Mouse (Mus musculus): ENCODE results near the gene Ovol3. TPM values are rescaled to one million over a fixed set of nuclear protein-coding genes. Genes with fewer than 3 reads are reported as not detected.

Gene Ovol3
- polyA plus RNA-seq, 1 experiment from 2014 or later = 0.19 TPM

DNA sequence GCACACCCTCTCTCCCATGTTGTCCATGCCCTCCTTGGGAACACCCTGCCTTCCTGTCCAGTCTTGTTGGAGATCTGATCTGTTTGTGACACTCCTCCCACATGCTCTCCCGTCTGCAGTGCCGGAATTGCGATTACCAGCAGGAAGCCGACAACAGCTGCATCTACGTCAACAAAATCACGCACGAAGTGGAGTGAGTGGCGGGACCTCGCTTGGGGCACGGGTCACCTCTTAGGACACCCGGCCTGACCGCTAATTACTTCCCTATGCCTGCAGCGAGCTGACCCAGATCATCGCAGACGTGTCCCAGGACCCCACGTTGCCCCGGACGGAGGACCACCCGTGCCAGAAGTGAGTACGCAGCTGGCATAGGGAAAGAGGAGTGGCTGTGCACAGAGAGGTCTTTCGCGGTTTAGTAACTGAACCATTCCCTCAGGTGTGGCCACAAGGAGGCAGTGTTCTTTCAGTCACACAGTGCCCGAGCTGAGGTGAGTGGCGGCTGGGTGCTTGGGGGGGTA lies 2.8 kb downstream of the Ovol3 start:
- peak; percentile 9; the same call in 1 of the 2 replicates for ATAC-seq (ENCODE audit: insufficient read depth, low FRiP score)
- 3% methylated on average over 24 of the region's 24 CpGs for WGBS
- H3K9me3 ChIP-seq (replicated peaks; ENCODE audit: control insufficient read depth, low read length) = no peaks in the 10 kb centered on the region
- no peaks in the 10 kb centered on the region for H3K36me3 ChIP-seq (ENCODE audit: control insufficient read depth, insufficient read depth, low read length)
- peak overlapping the region; percentile 84 for H3K9ac ChIP-seq (ENCODE audit: low read length)
- no peaks in the 10 kb centered on the region for H3K27me3 ChIP-seq (ENCODE audit: control insufficient read depth, insufficient read depth, low read length)
- H3K4me3 ChIP-seq (replicated peaks; ENCODE audit: low read length) = peak overlapping the region; percentile 83
- H3K4me2 ChIP-seq (ENCODE audit: low read depth, low read length) = peak overlapping the region; percentile 81
- H3K4me1 ChIP-seq (ENCODE audit: control insufficient read depth, insufficient read depth, low read length) = peaks cover 14% of the 10 kb centered on the region
- peak overlapping the region; percentile 97 for H3K27ac ChIP-seq (ENCODE audit: low read length)

DNA sequence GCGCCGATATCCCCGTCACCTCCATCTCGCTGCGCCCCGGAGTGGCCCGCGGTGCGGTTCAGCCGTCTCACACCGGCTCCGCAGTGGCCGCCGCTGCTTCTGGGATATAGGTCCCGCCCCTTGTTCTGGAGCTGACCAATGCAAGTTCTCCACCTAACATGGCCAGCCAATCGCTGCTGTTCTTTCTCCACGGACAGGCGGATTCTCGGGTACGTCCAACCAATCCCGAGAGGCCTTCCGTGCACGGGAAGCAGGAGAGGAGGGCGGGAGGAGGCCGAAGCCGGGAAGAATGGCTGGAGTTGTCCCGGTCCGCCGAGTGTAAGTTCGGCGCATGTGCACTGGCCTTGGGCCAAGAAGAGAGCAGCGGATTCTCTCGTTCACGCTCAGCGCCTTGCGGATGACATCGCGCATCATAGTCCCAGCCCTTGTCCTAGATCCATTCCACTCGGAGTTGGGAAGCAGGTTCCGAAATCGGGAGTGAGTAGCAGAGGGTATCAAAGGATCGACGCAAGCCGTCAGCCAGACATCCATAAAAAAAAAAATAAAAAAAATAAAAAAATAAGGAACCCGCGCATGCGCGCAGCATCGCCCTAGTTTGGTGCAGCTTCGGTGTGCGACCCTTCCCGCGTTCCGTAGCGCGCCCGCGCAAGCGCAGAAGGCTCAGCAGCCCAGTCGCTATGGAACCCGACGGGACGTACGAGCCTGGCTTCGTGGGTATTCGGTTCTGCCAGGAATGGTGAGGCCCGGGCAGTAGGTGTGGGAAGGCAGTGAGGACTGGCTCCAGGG lies 3.7 kb downstream of the Ovol3 start, which contains the start of the genes Polr2i and Tbcb:
TSS of gene Polr2i (plus strand) at position 280 of the 786 bp plus-strand sequence.
TSS of gene Tbcb (minus strand) at position 604 of the 786 bp plus-strand sequence.
- WGBS = under 1% methylated on average over 67 of the region's 67 CpGs
- ATAC-seq (ENCODE audit: insufficient read depth, low FRiP score) = peak; percentile 96
- peaks cover 14% of the 10 kb centered on the region for H3K4me1 ChIP-seq (ENCODE audit: control insufficient read depth, insufficient read depth, low read length)
- no peaks in the 10 kb centered on the region for H3K9me3 ChIP-seq (replicated peaks; ENCODE audit: control insufficient read depth, low read length)
- peak within 1 kb of the TSS; percentile 82 for H3K4me2 ChIP-seq (ENCODE audit: low read depth, low read length)
- H3K27me3 ChIP-seq (ENCODE audit: control insufficient read depth, insufficient read depth, low read length) = no peaks in the 10 kb centered on the region
- H3K9ac ChIP-seq (ENCODE audit: low read length) = peak within 1 kb of the TSS; percentile 84
- H3K36me3 ChIP-seq (ENCODE audit: control insufficient read depth, insufficient read depth, low read length) = peaks cover 4% of the 10 kb centered on the region; the same call in 1 of the 2 replicates
- H3K4me3 ChIP-seq (replicated peaks; ENCODE audit: low read length) = peak within 1 kb of the TSS; percentile 83
- H3K27ac ChIP-seq (ENCODE audit: low read length) = peak within 1 kb of the TSS; percentile 97

DNA sequence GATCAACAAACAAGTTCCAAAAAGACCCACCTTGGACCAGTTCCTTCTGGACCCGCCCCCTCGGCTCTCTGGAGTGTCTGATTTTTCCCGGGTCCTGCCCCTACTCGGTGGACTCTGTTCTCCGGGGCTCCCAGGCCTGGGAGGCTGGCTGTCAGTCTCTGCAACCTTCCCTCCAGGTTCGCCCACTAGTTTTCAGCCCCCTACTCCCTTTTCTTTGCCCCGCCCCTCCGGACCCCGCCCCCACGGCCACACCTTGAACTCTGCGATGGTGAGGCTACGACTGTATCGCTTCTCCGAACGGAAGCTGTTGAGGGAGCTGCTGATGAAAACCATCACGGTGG lies 4.2 kb downstream of the Ovol3 start:
- no peak overlapping the region; the same call in 1 of the 2 replicates for H3K27ac ChIP-seq (ENCODE audit: low read length)
- no peaks in the 10 kb centered on the region for H3K9me3 ChIP-seq (replicated peaks; ENCODE audit: control insufficient read depth, low read length)
- peak overlapping the region; percentile 81 for H3K9ac ChIP-seq (ENCODE audit: low read length)
- peak overlapping the region; percentile 82 for H3K4me2 ChIP-seq (ENCODE audit: low read depth, low read length)
- ATAC-seq (ENCODE audit: insufficient read depth, low FRiP score) = no peak
- no peaks in the 10 kb centered on the region for H3K27me3 ChIP-seq (ENCODE audit: control insufficient read depth, insufficient read depth, low read length)
- WGBS = 0% methylated on average over 16 of the region's 16 CpGs
- H3K36me3 ChIP-seq (ENCODE audit: control insufficient read depth, insufficient read depth, low read length) = peaks cover 9% of the 10 kb centered on the region; the same call in 1 of the 2 replicates
- H3K4me3 ChIP-seq (replicated peaks; ENCODE audit: low read length) = peak overlapping the region; percentile 83
- peaks cover 14% of the 10 kb centered on the region for H3K4me1 ChIP-seq (ENCODE audit: control insufficient read depth, insufficient read depth, low read length)

DNA sequence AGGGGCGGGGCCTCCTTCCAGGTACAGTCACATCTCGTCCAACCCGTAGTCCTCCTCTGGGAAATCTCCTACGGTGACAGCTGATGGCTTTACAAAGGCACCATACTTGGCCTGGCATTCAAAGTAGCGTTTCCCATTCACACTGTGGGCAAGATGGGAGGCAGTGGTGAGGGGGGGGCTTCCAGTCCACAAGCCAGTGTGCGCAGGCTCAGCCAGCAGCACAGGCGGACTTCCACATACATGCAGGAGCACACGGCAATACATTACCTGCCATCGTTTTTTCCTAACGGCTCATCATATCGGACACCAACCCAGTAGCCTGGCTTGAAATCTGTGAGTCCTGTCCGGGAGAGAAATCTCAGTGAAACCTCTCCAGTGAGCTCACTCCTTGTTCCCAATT lies 11.3 kb downstream of the Ovol3 start:
- WGBS = 91% methylated on average over 12 of the region's 12 CpGs
- Histone ChIP-seq H3K27me3 (ENCODE audit: control insufficient read depth, insufficient read depth, low read length) (no peaks in the 10 kb centered on the region), H3K4me2 (ENCODE audit: low read depth, low read length) (no peak overlapping the region), H3K4me1 (ENCODE audit: control insufficient read depth, insufficient read depth, low read length) (0 out of 2 replicates have a peak, but pooled peaks cover 6% of the 10 kb centered on the region), H3K36me3 (ENCODE audit: control insufficient read depth, insufficient read depth, low read length) (peaks cover 28% of the 10 kb centered on the region), H3K9me3 (replicated peaks; ENCODE audit: control insufficient read depth, low read length) (no peaks in the 10 kb centered on the region), H3K9ac (ENCODE audit: low read length) (no peak overlapping the region), H3K27ac (ENCODE audit: low read length) (no peak overlapping the region), H3K4me3 (replicated peaks; ENCODE audit: low read length) (no peak overlapping the region)
- no peak for ATAC-seq (ENCODE audit: insufficient read depth, low FRiP score)

DNA sequence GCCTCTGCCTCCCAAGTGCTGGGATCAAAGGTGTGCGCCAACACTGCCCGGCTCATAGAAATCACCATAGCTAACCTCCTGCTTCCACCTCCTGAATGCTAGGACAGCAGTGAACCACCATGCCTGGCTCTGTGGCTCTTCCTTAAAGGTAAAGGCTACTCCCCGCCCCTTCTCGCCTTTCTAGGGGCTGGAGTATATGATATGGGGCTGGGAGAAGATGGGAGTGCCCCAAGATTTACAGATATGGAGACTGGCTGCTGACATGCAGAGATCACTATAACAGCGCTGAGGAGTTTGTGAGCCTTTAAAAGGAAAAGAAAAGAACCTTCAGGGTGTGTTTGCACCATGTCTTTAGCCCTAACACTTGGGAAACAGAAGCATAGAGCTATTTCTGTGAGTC lies 13.3 kb downstream of the Ovol3 start:
- no peak overlapping the region for H3K9ac ChIP-seq (ENCODE audit: low read length)

DNA sequence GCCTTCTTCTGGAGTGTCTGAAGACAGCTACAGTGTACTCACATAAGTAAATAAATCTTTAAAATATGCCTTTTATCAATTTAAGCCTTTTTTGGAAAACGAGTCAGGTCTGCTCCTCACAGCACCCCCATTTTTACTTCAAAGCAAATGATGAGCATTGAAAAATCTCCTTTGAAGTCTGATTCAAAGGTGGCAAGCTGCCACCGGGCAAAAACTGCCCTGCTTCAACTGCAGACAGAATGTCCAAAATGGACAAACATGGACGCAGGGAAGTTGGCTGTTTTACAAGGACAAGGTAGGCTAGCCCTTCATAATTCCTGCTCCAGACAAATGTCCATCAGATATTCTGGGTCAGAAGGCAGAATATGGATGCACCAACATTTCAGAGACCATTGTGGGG lies 14.1 kb downstream of the Ovol3 start:
- 83% methylated on average over 3 of the region's 3 CpGs for WGBS
- Histone ChIP-seq H3K9ac (ENCODE audit: low read length) (no peak overlapping the region), H3K36me3 (ENCODE audit: control insufficient read depth, insufficient read depth, low read length) (peaks cover 21% of the 10 kb centered on the region), H3K4me2 (ENCODE audit: low read depth, low read length) (no peak overlapping the region), H3K4me3 (replicated peaks; ENCODE audit: low read length) (no peak overlapping the region), H3K4me1 (ENCODE audit: control insufficient read depth, insufficient read depth, low read length) (0 out of 2 replicates have a peak, but pooled peaks cover 6% of the 10 kb centered on the region), H3K27me3 (ENCODE audit: control insufficient read depth, insufficient read depth, low read length) (no peaks in the 10 kb centered on the region), H3K27ac (ENCODE audit: low read length) (no peak overlapping the region), H3K9me3 (replicated peaks; ENCODE audit: control insufficient read depth, low read length) (no peaks in the 10 kb centered on the region)
- ATAC-seq (ENCODE audit: insufficient read depth, low FRiP score) = no peak

More for the DNA sequence above, 13.3 kb downstream of the Ovol3 start:
- 85% methylated on average over 5 of the region's 5 CpGs for WGBS
- no peaks in the 10 kb centered on the region for H3K27me3 ChIP-seq (ENCODE audit: control insufficient read depth, insufficient read depth, low read length)
- no peak overlapping the region for H3K4me2 ChIP-seq (ENCODE audit: low read depth, low read length)
- no peak overlapping the region for H3K27ac ChIP-seq (ENCODE audit: low read length)
- no peak for ATAC-seq (ENCODE audit: insufficient read depth, low FRiP score)
- peaks cover 27% of the 10 kb centered on the region for H3K36me3 ChIP-seq (ENCODE audit: control insufficient read depth, insufficient read depth, low read length)
- 0 out of 2 replicates have a peak, but pooled peaks cover 6% of the 10 kb centered on the region for H3K4me1 ChIP-seq (ENCODE audit: control insufficient read depth, insufficient read depth, low read length)
- H3K4me3 ChIP-seq (replicated peaks; ENCODE audit: low read length) = no peak overlapping the region
- H3K9me3 ChIP-seq (replicated peaks; ENCODE audit: control insufficient read depth, low read length) = no peaks in the 10 kb centered on the region

DNA sequence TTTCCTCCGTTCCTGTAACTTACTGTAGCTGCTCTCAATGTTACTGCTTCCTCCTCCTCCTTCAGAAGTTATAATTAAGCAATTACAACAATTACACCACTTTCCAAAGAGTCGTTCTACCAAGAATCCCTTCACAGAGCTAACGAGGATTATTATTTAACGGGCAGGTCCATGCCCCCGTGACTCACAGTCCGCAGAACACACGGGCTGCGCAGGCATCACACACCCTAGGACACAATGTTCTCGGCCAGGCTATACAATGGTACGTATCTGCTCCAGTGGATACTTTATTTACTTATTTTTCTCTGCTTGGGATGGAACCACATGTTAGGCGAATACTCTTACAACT lies 15.5 kb downstream of the Ovol3 start:
- H3K36me3 ChIP-seq (ENCODE audit: control insufficient read depth, insufficient read depth, low read length) = peaks cover 11% of the 10 kb centered on the region
- peak overlapping the region; percentile 57 for H3K4me3 ChIP-seq (replicated peaks; ENCODE audit: low read length)
- H3K27ac ChIP-seq (ENCODE audit: low read length) = peak overlapping the region; percentile 36; the same call in 1 of the 2 replicates
- 0 out of 2 replicates have a peak, but pooled peaks have one; percentile 62 for ATAC-seq (ENCODE audit: insufficient read depth, low FRiP score)
- no peaks in the 10 kb centered on the region for H3K9me3 ChIP-seq (replicated peaks; ENCODE audit: control insufficient read depth, low read length)
- 0 out of 2 replicates have a peak, but pooled peaks cover 6% of the 10 kb centered on the region for H3K4me1 ChIP-seq (ENCODE audit: control insufficient read depth, insufficient read depth, low read length)
- H3K4me2 ChIP-seq (ENCODE audit: low read depth, low read length) = peak overlapping the region; percentile 99
- H3K9ac ChIP-seq (ENCODE audit: low read length) = peak overlapping the region; percentile 74
- no peaks in the 10 kb centered on the region for H3K27me3 ChIP-seq (ENCODE audit: control insufficient read depth, insufficient read depth, low read length)
- WGBS = 17% methylated on average over 11 of the region's 11 CpGs

DNA sequence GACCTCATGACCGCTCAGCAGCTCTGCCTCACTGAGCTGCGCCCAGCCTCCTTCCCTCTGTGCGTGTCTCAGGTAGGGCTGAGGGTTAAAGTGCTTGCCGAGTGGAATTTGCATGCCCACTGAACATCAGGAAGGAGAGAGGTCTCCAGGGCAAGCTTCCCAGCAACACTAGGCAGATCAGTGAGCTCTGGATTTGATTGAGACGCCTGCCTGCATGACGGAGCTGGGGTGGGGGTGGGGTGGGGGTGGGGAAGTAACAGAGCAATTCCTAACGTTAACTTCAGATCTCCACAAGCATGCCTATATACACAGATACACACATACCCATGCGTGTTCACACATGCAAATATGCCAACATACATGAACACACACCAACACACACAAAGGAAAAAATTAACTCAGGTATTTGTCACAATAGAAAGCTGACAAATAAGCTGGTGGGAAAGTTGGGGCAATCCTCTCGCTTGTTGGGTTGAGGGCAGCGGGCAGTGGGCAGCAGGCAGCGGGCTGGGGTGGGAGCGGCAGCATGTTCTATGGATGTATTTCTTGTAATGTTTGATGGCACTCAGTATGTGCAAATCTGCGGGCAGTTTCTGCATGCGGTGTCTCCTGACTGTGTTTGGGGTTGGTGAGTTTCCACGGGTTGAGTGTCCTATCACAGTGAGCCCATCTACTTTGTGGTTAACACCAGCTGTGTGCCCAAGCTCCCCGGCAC lies 16.1 kb downstream of the Ovol3 start:
- Histone ChIP-seq H3K4me1 (ENCODE audit: control insufficient read depth, insufficient read depth, low read length) (0 out of 2 replicates have a peak, but pooled peaks cover 6% of the 10 kb centered on the region), H3K27ac (ENCODE audit: low read length) (peak overlapping the region; percentile 36; the same call in 1 of the 2 replicates), H3K4me3 (replicated peaks; ENCODE audit: low read length) (peak overlapping the region; percentile 57), H3K9me3 (replicated peaks; ENCODE audit: control insufficient read depth, low read length) (no peaks in the 10 kb centered on the region), H3K27me3 (ENCODE audit: control insufficient read depth, insufficient read depth, low read length) (no peaks in the 10 kb centered on the region), H3K9ac (ENCODE audit: low read length) (peak overlapping the region; percentile 74), H3K36me3 (ENCODE audit: control insufficient read depth, insufficient read depth, low read length) (peaks cover 10% of the 10 kb centered on the region), H3K4me2 (ENCODE audit: low read depth, low read length) (peak overlapping the region; percentile 99)
- WGBS = 3% methylated on average over 16 of the region's 16 CpGs
- peak; percentile 67; the same call in 1 of the 2 replicates for ATAC-seq (ENCODE audit: insufficient read depth, low FRiP score)
